Mouse (Mus musculus): Measurements from ENCODE around the gene Nat9. TPM values are rescaled to one million over a fixed set of nuclear protein-coding genes. Genes with fewer than 3 reads are reported as not detected.
A peak's percentile ranks its signal among the peaks of the same experiment; 100 is the strongest.

Gene Nat9
- total RNA-seq (2021), result 10 to 100 TPM; 19.8 to 28.0 TPM

- no peak for DNase-seq
- intact Hi-C loops (cut with DNase I), result no loop called here
Observed at GRCm38 (mm10) chr11:115187693-115188092, at the start of gene Nat9. Gene Nat9, minus strand, starts transcription at chr11:115187859.

DNA sequence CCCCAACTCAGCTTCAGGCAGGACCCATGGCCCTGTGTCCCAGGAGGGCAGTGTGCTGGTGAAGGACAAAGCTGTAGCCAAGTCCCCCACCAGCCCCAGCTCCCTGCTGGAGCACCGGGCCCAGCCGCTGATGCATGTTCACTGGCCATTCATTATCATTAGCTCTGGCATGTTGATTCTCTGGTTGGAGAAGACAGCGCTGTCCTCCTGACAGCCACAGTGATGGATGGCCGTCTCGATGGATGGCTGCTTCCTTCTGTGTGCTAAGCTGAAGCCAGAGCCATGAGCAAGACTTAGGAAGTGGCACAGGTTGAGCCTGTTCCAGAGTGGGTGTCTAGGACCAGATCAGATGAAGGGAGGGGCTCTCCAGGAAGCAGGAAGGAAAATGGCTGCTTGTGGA is 48.9 kb upstream of the Nat9 start:
- intact Hi-C loops (cut with DNase I), result no loop called here
- DNase-seq, result no peak

DNA sequence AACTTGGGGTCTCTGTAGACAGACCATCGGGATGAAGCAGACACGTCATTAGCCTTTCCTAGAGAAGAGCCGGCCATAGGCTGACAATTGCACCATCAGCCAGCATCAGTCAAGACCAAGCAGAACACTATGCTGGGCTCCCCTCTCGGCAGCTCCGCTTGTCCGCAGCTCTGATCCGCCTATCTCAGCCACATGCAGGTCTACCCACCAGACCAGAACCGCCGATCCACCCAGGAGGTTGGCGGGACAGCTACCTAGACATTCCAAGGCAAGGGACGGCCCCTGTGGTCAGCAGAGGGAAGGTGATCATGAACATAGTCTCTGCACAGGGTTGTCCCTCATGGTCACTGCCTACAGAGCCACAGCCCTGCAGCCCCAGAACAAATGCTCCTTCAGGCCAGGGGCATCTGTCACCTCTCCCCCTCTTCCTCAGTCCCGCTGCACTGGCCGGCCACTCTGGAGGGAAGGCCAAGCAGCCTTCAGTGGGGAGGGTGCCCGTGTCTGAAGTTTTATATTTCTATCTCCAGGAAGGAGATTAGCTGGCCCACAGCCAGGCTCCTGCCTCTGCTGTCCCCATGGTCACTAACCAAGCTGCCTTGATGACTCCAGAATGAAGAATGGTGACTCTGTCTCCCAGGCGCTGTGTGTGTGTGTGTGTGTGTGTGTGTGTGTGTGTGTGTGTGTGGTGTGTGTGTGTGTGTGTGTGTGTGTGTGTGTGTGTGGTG is 46.8 kb upstream of the Nat9 start:
- intact Hi-C loops (cut with DNase I), result no loop called here
- no peak for DNase-seq

DNA sequence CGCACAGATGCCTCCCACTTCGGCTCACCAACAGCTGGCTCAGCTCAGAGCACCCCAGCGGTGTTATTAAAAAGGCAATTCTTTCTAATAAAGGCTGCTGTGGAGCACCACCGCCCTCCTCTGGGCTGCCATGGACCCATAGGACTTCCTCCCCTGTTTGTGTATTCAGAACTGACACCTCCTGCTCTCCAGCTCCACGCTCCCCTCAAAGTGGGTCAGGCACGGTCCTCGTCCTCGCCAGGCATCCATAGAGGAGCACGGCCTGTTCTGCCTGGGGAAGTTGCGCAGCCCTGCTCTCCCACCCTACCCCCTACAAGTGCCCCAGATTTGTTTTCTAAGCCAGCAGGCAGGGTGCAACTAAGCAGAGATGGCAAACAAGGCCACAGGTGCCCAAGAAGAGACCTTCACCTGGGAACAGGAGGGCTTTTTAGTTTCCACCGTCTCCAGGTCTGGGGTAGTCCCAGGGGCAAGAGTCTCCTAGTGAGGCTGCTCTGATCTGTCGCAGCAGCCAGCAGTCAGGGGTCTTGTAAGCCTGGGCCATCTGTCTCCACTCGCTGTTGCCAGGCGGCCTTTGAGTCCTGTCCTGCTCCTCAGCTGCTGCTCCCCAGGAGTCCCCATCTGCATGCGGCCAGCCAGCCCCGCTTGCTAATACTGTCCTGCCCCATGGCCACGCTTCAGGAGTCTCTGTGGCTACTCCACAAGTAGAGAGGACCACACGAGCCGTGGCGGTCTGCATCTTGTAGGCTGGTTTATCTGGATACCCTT is 46.0 kb upstream of the Nat9 start:
- intact Hi-C loops (cut with DNase I), result loop anchor here (2.0 kb wide), 1 partner anchor 31 kb away; no protein-coding TSS in a partner anchor
- no peak for DNase-seq

DNA sequence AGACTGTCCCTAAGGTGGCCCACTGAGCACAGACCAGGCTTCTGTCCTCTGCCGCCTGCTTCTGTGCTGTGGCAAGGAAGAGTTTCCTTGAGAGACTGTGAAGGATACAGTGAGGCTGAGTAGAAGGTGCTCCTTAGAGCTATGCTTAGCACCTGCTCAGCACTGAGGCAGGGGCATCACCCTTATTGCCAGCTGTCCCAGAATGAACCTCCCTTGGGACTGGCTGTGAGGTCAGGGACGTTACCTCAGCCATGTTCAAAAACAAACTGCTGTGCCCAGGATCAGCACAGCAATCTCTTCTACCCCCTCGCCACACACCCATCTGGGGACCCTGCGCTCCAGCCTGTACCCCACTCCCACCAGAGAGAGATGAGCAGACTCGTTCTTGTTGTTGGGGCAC is 45.2 kb upstream of the Nat9 start:
- intact Hi-C loops (cut with DNase I), result loop anchor here (2.0 kb wide), 1 partner anchor 30 kb away; no protein-coding TSS in a partner anchor
- DNase-seq, result no peak

- no peak for DNase-seq
- intact Hi-C loops (cut with DNase I), result loop anchor here (2.0 kb wide), 1 partner anchor 29 kb away; no protein-coding TSS in a partner anchor
Observed at GRCm38 (mm10) chr11:115231924-115232323, 44.3 kb upstream of the Nat9 start.

DNA sequence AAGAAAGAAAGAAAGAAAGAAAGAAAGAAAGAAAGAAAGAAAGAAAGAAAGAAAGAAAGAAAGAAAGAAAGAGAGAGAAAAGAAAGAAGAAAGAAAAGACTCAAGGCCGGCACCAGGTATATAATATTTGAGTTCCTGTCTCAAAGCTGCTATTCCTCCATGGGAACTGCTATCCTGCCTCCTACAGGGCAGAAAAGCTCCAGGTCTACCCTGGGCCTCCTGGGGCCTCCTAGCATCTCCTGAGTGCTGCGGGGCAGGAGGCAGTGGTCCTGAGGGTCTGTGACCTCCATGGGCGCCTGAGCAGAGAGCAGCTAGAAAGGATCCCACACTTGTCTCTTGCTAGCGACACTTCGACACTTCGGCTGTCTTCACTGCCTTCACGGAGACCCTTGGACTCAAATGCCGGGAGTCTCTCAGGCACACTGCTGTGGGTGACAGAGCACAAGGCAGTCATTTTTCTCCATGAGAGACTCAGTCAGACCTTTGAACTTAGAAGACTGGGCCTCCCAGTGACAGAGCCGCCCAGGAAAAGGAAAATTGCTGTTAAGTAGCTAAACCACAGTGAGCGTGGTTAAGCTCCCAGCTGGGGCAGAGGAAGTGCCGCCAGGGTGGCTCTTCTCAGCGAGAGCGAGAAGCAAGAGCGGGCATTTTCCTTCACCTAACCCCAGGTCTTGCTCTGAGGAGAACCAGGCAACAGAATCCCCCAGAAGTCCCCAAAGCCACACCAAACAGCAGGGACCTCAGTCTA is 43.7 kb upstream of the Nat9 start:
- intact Hi-C loops (cut with DNase I), result no loop called here
- no peak for DNase-seq

GRCm38 (mm10) chr11:115229021-115229930 is 41.6 kb upstream of the Nat9 start:
- intact Hi-C loops (cut with DNase I), result no loop called here
- DNase-seq, result peak in 1 of 2 experiments; percentile 31

DNA sequence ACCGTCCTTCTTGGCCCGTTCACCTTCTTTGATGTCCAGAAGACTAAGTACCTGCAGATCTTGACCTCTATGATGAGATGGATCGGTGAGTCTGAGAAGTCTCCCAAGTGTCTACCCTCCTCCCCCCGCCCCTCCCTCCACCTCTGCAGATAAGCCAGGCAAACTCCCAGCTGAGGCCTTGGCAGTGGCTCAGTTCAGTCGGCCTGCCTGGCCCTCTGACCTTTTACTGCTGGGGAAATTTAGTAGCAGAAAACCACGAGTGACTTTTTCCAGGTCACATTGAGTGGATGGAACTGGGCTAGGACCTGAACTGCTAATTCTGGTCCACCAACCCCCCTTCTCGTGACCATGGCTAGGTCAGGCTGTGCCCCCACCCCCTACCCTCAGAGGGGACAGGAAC is 40.8 kb upstream of the Nat9 start:
- DNase-seq, result no peak

GRCm38 (mm10) chr11:115227640-115228039 is 40.0 kb upstream of the Nat9 start:
- intact Hi-C loops (cut with DNase I), result no loop called here
- no peak for DNase-seq

More for the DNA sequence above, 40.8 kb upstream of the Nat9 start:
- intact Hi-C loops (cut with DNase I), result no loop called here

DNA sequence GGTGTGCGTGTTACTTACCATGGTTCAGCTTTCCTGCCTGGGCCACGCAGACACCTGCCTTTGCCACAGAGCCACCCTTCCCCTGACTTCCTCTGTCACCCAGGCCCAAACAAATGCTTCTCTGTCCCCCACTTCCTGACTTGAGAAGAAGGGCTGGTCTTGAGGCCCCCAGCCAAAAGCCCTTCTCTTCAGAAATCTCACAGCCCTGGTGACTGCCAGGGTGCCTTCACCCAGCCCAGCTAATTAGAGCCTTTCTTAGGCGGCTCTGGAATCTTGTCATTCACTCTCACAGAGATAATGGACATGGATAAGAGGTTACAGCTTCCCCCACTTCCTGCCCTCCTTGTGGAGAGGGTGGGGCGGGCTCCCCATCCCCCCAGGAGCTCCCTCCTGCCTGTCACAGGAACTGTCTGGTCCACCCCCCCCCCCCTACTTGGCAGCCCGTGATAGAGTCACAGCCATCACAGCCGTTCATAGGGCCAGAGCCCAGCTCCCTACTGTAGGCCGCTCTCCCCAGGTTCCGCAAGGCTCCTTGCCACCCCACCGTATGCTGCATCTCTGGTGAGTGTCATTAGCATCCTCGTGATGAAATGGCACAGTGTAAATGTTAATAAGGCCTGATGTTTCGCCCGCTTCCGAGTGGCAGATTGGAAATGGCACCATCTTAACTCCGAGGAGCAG is 39.3 kb upstream of the Nat9 start:
- intact Hi-C loops (cut with DNase I), result no loop called here
- DNase-seq, result no peak

DNA sequence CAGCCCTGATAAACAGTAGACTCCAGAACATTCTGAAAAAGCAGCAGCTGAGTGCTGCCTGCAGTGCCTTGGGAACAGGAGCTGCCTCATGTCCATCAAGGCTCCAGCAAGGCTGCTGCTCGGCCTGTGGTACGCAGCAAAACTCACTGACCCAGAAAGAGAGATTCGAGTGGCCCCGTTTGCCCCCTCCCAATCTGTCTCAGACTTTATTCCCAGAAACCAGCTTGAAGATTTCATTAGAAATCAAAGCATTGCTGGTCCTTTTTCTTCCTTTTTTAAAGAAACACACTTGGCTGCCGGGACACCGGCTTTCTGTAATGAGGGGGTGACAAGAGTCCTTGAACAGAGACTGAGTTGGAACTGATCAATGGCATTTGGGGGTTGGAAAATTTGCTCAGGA is 37.6 kb upstream of the Nat9 start:
- intact Hi-C loops (cut with DNase I), result no loop called here
- no peak for DNase-seq

DNA sequence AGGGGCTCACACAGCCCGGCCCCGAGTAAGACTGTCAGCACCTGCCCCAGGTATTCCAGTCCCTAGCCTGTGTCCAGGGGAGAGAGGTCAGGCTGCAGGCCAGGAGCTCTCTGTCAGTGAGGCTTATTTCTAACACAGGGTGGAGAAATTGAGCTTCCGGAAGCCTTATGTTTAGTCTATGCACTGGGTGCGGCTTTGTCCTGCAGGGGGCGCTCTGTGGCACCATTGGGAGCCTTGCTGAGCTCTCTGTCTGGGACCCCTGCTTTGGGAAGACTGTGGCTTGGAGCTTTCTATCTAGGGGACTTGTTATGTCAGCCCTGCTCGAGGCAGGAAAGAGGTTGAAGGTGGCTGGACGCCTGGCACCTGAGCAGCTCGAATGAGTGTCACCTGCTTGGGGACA is 37.2 kb upstream of the Nat9 start:
- peak in 1 of 2 experiments; percentile 58 for DNase-seq
- intact Hi-C loops (cut with DNase I), result no loop called here

GRCm38 (mm10) chr11:115223877-115224276 is 36.2 kb upstream of the Nat9 start:
- intact Hi-C loops (cut with DNase I), result no loop called here
- DNase-seq, result no peak

DNA sequence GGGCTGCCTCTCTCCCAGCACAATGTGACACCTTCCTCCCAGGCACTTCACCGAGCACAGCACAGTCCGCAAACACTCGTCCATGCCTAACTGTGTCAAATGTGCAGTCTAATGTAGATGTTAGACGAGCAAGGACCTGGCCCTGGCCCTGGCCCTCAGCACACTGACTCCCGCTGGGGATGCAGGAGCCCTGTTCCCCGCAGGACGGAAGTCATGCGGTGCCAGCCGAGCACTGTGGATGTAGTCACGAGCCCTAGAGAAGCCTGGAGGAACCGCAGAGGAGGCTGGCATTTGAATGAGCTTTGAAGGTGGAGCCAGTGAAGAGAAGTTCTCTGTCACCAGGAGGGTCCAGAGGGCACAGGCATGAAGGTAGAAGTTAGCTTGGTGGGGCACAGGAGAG is 35.8 kb upstream of the Nat9 start:
- DNase-seq, result no peak
- intact Hi-C loops (cut with DNase I), result no loop called here

- intact Hi-C loops (cut with DNase I), result no loop called here
- DNase-seq, result no peak
Observed at GRCm38 (mm10) chr11:115222570-115222969, 34.9 kb upstream of the Nat9 start.

DNA sequence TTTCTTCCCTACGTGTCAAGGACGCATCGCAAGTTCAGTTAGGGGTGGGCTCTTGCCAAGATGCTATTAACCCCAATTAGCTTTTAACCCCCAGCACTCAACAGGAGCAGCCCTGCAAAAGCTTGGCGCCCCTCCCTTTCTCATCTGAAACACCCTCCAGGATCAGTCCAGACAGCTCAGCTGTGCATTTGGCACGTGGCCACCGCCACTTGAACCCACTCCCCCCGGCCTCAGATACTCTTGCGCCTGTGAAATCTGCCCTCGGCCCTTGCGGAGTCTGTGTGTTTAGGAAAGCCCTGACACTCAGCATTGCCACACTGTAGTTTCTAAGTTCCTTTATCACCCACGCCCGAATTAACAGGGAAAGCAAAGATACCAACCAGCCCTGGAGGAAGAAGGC is 34.4 kb upstream of the Nat9 start:
- intact Hi-C loops (cut with DNase I), result no loop called here
- no peak for DNase-seq

GRCm38 (mm10) chr11:115219685-115220084 is 32.0 kb upstream of the Nat9 start:
- DNase-seq, result no peak
- intact Hi-C loops (cut with DNase I), result no loop called here

- DNase-seq, result peak; percentile 41 to 58
- intact Hi-C loops (cut with DNase I), result no loop called here
Observed at GRCm38 (mm10) chr11:115219263-115219662, 31.6 kb upstream of the Nat9 start.

Measured in heart, postnatal 36 days (tissue).